In genomic region chr2:50066246-50066967, GRCm38 (mm10) we compare ENCODE assay signal across 8 mouse cellular contexts. TPM values are rescaled to one million over a fixed set of nuclear protein-coding genes. Genes with fewer than 3 reads are reported as not detected.
DNase-seq lines count a peak whose midpoint lies in the region; ATAC-seq lines count a peak whose summit lies in the region.

Gene Lypd6, plus strand, starts transcription at chr2:50066429.

- H3K36me3 ChIP-seq in hindbrain, embryonic 12.5 days: no peaks in the 10 kb centered on the region

- H3K9me3 ChIP-seq in hindbrain, embryonic 12.5 days (replicated peaks): no peaks in the 10 kb centered on the region

- peaks cover 17% of the 10 kb centered on the region for H3K4me1 ChIP-seq in hindbrain, embryonic 12.5 days

- peak; percentile 97 for ATAC-seq in hindbrain, embryonic 12.5 days (ENCODE audit: low FRiP score)

- no peak within 1 kb of the TSS for H3K27ac ChIP-seq in hindbrain, embryonic 12.5 days

- H3K27me3 ChIP-seq in hindbrain, embryonic 12.5 days: peaks cover 16% of the 10 kb centered on the region

- H3K9ac ChIP-seq in hindbrain, embryonic 12.5 days: peak within 1 kb of the TSS; percentile 69

- peak; percentile 84 for DNase-seq in ES-CJ7 (ENCODE audit: low read depth, low spot score)
- peak; percentile 69 to 73 for DNase-seq in cerebellum, postnatal 14 days
- peak; percentile 26 to 41 for DNase-seq in frontal cortex, postnatal 25 days (ENCODE audit: low spot score in 2 of 2)
- peak; percentile 46 to 48 for DNase-seq in layer of hippocampus, postnatal 36 days
- DNase-seq in lung, postnatal 14 days: peak; percentile 61
- DNase-seq in retina, postnatal 1 day: peak; percentile 95
- peak; percentile 78 for DNase-seq in yolk sac, embryonic 10.5 days (ENCODE audit: low spot score)

- peak within 1 kb of the TSS; percentile 64 for H3K4me3 ChIP-seq in hindbrain, embryonic 12.5 days

- under 1% methylated on average over 75 of the region's 76 CpGs for WGBS in hindbrain, embryonic 12.5 days

- peak within 1 kb of the TSS; percentile 94 for H3K4me2 ChIP-seq in hindbrain, embryonic 12.5 days (replicated peaks)

RNA-seq across cellular contexts. Expression of gene Lypd6, which starts in this region (rescaled TPM):
- polyA plus RNA-seq in hindbrain, embryonic 12.5 days (2016; fragmentation: Nextera tagmentation; extraction: Ambion mirVana): 6.3 and 7.2 TPM in 2 replicates
- total RNA-seq in layer of hippocampus, postnatal 36 days (2021): 10 to 100 TPM; 17.4 to 23.0 TPM

Comparison
In these comparisons a context has a peak if more than half of its experiments do, and no peak if none do; other contexts are left out.
1. DNase-seq: peak in every context shown above with its lines; median percentile 95 in retina, postnatal 1 day; 84 in ES-CJ7; 78 in yolk sac, embryonic 10.5 days; 71 in cerebellum, postnatal 14 days; 61 in lung, postnatal 14 days; 47 in layer of hippocampus, postnatal 36 days; 34 in frontal cortex, postnatal 25 days.